Mouse (Mus musculus): Measurements from ENCODE around the gene Gm47841.

- TF ChIP-seq CTCF (IDR thresholded peaks at IDR 0.05; ENCODE audit: low read depth) (no peak), EP300 (optimal IDR thresholded peaks at IDR 0.05) (no peak)
These were observed 39.3 kb upstream of the Gm47841 start for GRCm38 (mm10) chr15:101086451-101086850.

All from stomach, postnatal 0 days (tissue).